Mouse (Mus musculus): ENCODE results near the gene Tmsb10.

- TF ChIP-seq POLR2A (IDR thresholded peaks at IDR 0.05; ENCODE audit: borderline replicate concordance, extremely low read depth, low read depth, low read length) (no peak), CTCF (IDR thresholded peaks at IDR 0.05; ENCODE audit: insufficient read depth, low read length) (no peak)
Measured at GRCm38 (mm10) chr6:72981851-72982250, 23.3 kb upstream of the Tmsb10 start.

Measured in lung, adult 2 months (tissue).